Mouse (Mus musculus) neural tube, embryonic 14.5 days (tissue): ENCODE measurements around the gene Apol8. TPM values are rescaled to one million over a fixed set of nuclear protein-coding genes. Genes with fewer than 3 reads are reported as not detected.
"Not testable (repeated sequence)": the region's sequence is repeated elsewhere in the genome, so short reads cannot be mapped to it uniquely, and the experiment has no call there.

Source experiments
- ATAC-seq: fragments of 200-750 bp; cut with Nextera tagmentation; 2 replicates; pipeline ENCODE4 v1.8.0; 2017; ENCODE audit warnings: low read depth, mild to moderate bottlenecking, moderate TSS enrichment, moderate library complexity
- H3K27ac ChIP-seq: fragments of 300-500 bp; sonication (generic); 2 replicates; pipeline ENCODE4 v1.5.1; 2014; ENCODE audit warnings: low read depth, mild to moderate bottlenecking, control low read depth, low read length, moderate library complexity, mixed read lengths
- H3K27me3 ChIP-seq: fragments of 300-500 bp; sonication (generic); 2 replicates; pipeline ENCODE4 v1.6.1; 2014; ENCODE audit warnings: low read length; ENCODE audit not compliant: control insufficient read depth, insufficient read depth
- H3K36me3 ChIP-seq: fragments of 300-500 bp; sonication (generic); 2 replicates; pipeline ENCODE4 v1.6.1; 2014; ENCODE audit warnings: low read length, mixed read lengths; ENCODE audit not compliant: control insufficient read depth, insufficient read depth
- H3K4me1 ChIP-seq: fragments of 300-500 bp; sonication (generic); 2 replicates; pipeline ENCODE4 v1.6.1; 2014; ENCODE audit warnings: low read length; ENCODE audit not compliant: control insufficient read depth, insufficient read depth
- H3K4me2 ChIP-seq: fragments of 300-500 bp; sonication (generic); 2 replicates; pipeline ENCODE4 v1.6.1; 2014; ENCODE audit warnings: mild to moderate bottlenecking, low read depth, low read length, control low read depth
- H3K4me3 ChIP-seq: fragments of 300-500 bp; sonication (generic); 2 replicates; pipeline ENCODE4 v1.5.1; 2014; ENCODE audit warnings: low read depth, low read length, control low read depth, mixed read lengths
- H3K9ac ChIP-seq: fragments of 300-500 bp; sonication (generic); replicated peaks from 2 replicates; pipeline ENCODE4 v1.6.1; 2014; ENCODE audit warnings: low read depth, mild to moderate bottlenecking, control low read depth, low read length, mixed read lengths
- H3K9me3 ChIP-seq: fragments of 300-500 bp; sonication (generic); 2 replicates; pipeline ENCODE4 v1.6.1; 2016; ENCODE audit warnings: low read length; ENCODE audit not compliant: control insufficient read depth
- WGBS: fragments of 180-500 bp; shearing (Covaris S2); extraction: QIAGEN DNeasy Blood & Tissue Kit; methylation state at CpG from one replicate; pipeline ENCODE4 v1.1.7; 2014; 5-methylcytosine and 5-hydroxymethylcytosine counted together
- polyA plus RNA-seq: library from polyadenylated mRNA; unstranded; fragments of >200 nt; fragmentation: Nextera tagmentation; extraction: Ambion mirVana; gene quantifications from 2 replicates; pipeline ENCODE4 v1.2.1, GENCODE M21; 2014

The Apol8 gene
- polyA plus RNA-seq, 1 experiment from 2014 or later: 0.07 TPM

GRCm38 (mm10) chr15:77731605-77732004 is 25.2 kb downstream of the Apol8 start:
- no peaks in the 10 kb centered on the region for H3K27me3 ChIP-seq
- 77% methylated on average over 5 of the region's 5 CpGs for WGBS
- no peak overlapping the region for H3K4me2 ChIP-seq
- ATAC-seq: no peak
- no peaks in the 10 kb centered on the region for H3K36me3 ChIP-seq
- no peaks in the 10 kb centered on the region for H3K4me1 ChIP-seq
- no peak overlapping the region for H3K4me3 ChIP-seq
- H3K9me3 ChIP-seq: no peaks in the 10 kb centered on the region
- H3K9ac ChIP-seq: no peak overlapping the region
- H3K27ac ChIP-seq: no peak overlapping the region

GRCm38 (mm10) chr15:77728739-77729138 is 28.1 kb downstream of the Apol8 start, which contains the start of gene Apol9b:
Gene Apol9b, plus strand, starts transcription at chr15:77729039.
- not testable (repeated sequence) for H3K9me3 ChIP-seq, H3K27me3 ChIP-seq, H3K4me1 ChIP-seq, H3K4me3 ChIP-seq, H3K9ac ChIP-seq, H3K36me3 ChIP-seq, ATAC-seq, H3K27ac ChIP-seq, H3K4me2 ChIP-seq
- 100% methylated on average over 1 of the region's 4 CpGs for WGBS

- not testable (repeated sequence) for H3K4me1 ChIP-seq, H3K9me3 ChIP-seq, H3K9ac ChIP-seq, H3K27me3 ChIP-seq, ATAC-seq, H3K4me2 ChIP-seq, H3K4me3 ChIP-seq, H3K36me3 ChIP-seq, H3K27ac ChIP-seq
- WGBS: 91% methylated on average over 3 of the region's 3 CpGs
Observed at GRCm38 (mm10) chr15:77727745-77728144, 29.1 kb downstream of the Apol8 start.

GRCm38 (mm10) chr15:77727139-77727538 is 29.7 kb downstream of the Apol8 start:
- not testable (repeated sequence) for ATAC-seq, H3K4me3 ChIP-seq, H3K9ac ChIP-seq, H3K36me3 ChIP-seq, H3K27ac ChIP-seq, H3K27me3 ChIP-seq, H3K4me2 ChIP-seq, H3K4me1 ChIP-seq, H3K9me3 ChIP-seq
- WGBS: 10% methylated on average over 3 of the region's 3 CpGs

- not testable (repeated sequence) for H3K9me3 ChIP-seq, H3K4me3 ChIP-seq, H3K9ac ChIP-seq, H3K4me2 ChIP-seq, H3K36me3 ChIP-seq, H3K27ac ChIP-seq, H3K27me3 ChIP-seq, H3K4me1 ChIP-seq, ATAC-seq
- WGBS: 72% methylated on average over 5 of the region's 6 CpGs
Observed at GRCm38 (mm10) chr15:77725393-77726020, 31.3 kb downstream of the Apol8 start.

- WGBS: 33% methylated on average over 3 of the region's 10 CpGs
- H3K9me3 ChIP-seq, H3K4me3 ChIP-seq, ATAC-seq, H3K4me1 ChIP-seq, H3K27ac ChIP-seq, H3K4me2 ChIP-seq, H3K36me3 ChIP-seq, H3K9ac ChIP-seq, H3K27me3 ChIP-seq: not testable (repeated sequence)
Observed at GRCm38 (mm10) chr15:77724208-77724911, 32.4 kb downstream of the Apol8 start.

- H3K4me1 ChIP-seq, H3K9ac ChIP-seq, H3K9me3 ChIP-seq, ATAC-seq, H3K4me3 ChIP-seq, H3K27ac ChIP-seq, H3K27me3 ChIP-seq, H3K36me3 ChIP-seq, H3K4me2 ChIP-seq: not testable (repeated sequence)
- WGBS: no CpG with 5 or more reads among the region's 3 CpGs
Observed at GRCm38 (mm10) chr15:77721509-77721908, 35.3 kb downstream of the Apol8 start.

- H3K4me2 ChIP-seq, H3K36me3 ChIP-seq, H3K4me3 ChIP-seq, H3K4me1 ChIP-seq, H3K27ac ChIP-seq, H3K9me3 ChIP-seq, ATAC-seq, H3K9ac ChIP-seq, H3K27me3 ChIP-seq: not testable (repeated sequence)
- WGBS: 80% methylated on average over 2 of the region's 6 CpGs
Observed at GRCm38 (mm10) chr15:77718240-77718639, 38.6 kb downstream of the Apol8 start.

GRCm38 (mm10) chr15:77708936-77709335 is 47.9 kb downstream of the Apol8 start:
- H3K27me3 ChIP-seq, H3K27ac ChIP-seq, H3K9ac ChIP-seq, H3K9me3 ChIP-seq, H3K4me2 ChIP-seq, ATAC-seq, H3K36me3 ChIP-seq, H3K4me1 ChIP-seq, H3K4me3 ChIP-seq: not testable (repeated sequence)
- WGBS: no CpG with 5 or more reads among the region's 1 CpGs
